Mouse (Mus musculus) neural tube, embryonic 14.5 days (tissue): Measurements from ENCODE around the gene Pex3. TPM values are rescaled to one million over a fixed set of nuclear protein-coding genes. Genes with fewer than 3 reads are reported as not detected.

ENCODE experiments used
- ATAC-seq: fragments of 200-750 bp; cut with Nextera tagmentation; 2 replicates; pipeline ENCODE4 v1.8.0; 2017; ENCODE audit warnings: low read depth, mild to moderate bottlenecking, moderate TSS enrichment, moderate library complexity
- H3K27ac ChIP-seq: fragments of 300-500 bp; sonication (generic); 2 replicates; pipeline ENCODE4 v1.5.1; 2014; ENCODE audit warnings: low read depth, mild to moderate bottlenecking, control low read depth, low read length, moderate library complexity, mixed read lengths
- H3K27me3 ChIP-seq: fragments of 300-500 bp; sonication (generic); 2 replicates; pipeline ENCODE4 v1.6.1; 2014; ENCODE audit warnings: low read length; ENCODE audit not compliant: control insufficient read depth, insufficient read depth
- H3K36me3 ChIP-seq: fragments of 300-500 bp; sonication (generic); 2 replicates; pipeline ENCODE4 v1.6.1; 2014; ENCODE audit warnings: low read length, mixed read lengths; ENCODE audit not compliant: control insufficient read depth, insufficient read depth
- H3K4me1 ChIP-seq: fragments of 300-500 bp; sonication (generic); 2 replicates; pipeline ENCODE4 v1.6.1; 2014; ENCODE audit warnings: low read length; ENCODE audit not compliant: control insufficient read depth, insufficient read depth
- H3K4me2 ChIP-seq: fragments of 300-500 bp; sonication (generic); 2 replicates; pipeline ENCODE4 v1.6.1; 2014; ENCODE audit warnings: mild to moderate bottlenecking, low read depth, low read length, control low read depth
- H3K4me3 ChIP-seq: fragments of 300-500 bp; sonication (generic); 2 replicates; pipeline ENCODE4 v1.5.1; 2014; ENCODE audit warnings: low read depth, low read length, control low read depth, mixed read lengths
- H3K9ac ChIP-seq: fragments of 300-500 bp; sonication (generic); replicated peaks from 2 replicates; pipeline ENCODE4 v1.6.1; 2014; ENCODE audit warnings: low read depth, mild to moderate bottlenecking, control low read depth, low read length, mixed read lengths
- H3K9me3 ChIP-seq: fragments of 300-500 bp; sonication (generic); 2 replicates; pipeline ENCODE4 v1.6.1; 2016; ENCODE audit warnings: low read length; ENCODE audit not compliant: control insufficient read depth
- WGBS: fragments of 180-500 bp; shearing (Covaris S2); extraction: QIAGEN DNeasy Blood & Tissue Kit; methylation state at CpG from one replicate; pipeline ENCODE4 v1.1.7; 2014; 5-methylcytosine and 5-hydroxymethylcytosine counted together
- polyA plus RNA-seq: library from polyadenylated mRNA; unstranded; fragments of >200 nt; fragmentation: Nextera tagmentation; extraction: Ambion mirVana; gene quantifications from 2 replicates; pipeline ENCODE4 v1.2.1, GENCODE M21; 2014

Pex3 gene
- polyA plus RNA-seq = 31.9 and 37.5 TPM in 2 replicates

DNA sequence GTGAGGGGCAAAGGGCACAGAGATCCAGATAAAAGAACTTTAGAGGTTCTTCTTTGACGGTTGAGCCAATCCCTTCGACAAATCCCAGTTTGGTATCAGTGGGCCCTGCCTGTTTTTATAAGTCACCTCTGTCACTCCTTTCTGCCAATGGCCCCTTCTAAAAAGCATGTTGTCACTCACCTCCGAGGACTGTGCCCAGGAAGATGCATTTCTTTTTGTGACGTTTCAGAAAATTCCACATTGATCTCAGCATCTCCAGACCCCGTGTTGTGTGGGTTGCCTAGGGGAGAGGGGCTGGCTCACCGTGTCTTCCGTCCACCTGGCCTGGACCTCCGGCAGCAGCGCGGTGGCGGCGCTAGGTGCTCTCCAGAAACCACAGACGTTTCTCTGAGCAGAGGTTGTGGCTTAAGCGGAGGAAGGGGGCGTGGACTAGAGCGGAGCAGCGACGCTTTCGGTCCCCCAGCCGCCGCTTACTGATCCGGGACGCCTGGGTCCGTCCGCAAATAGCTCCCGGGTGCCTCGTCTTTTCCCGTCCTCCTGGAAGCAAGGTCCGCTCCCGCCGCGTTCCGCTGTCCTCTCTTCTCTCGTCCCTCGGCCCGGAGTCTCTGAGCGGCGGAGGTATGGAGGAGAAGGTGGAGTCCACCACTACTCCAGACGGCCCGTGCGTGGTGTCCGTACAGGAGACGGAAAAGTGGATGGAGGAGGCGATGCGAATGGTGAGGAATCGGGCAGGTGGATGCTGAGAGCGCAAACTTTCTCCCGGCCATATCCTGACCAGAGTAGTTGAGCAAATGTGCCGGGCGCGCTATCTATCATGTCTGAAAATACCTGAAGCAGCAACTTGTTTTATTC, at the start of gene Pex3, which contains the start of gene Adat2:
Gene Pex3, minus strand, starts transcription at position 497 of the 852 bp plus-strand sequence.
Gene Adat2, plus strand, starts transcription at position 249 of the 852 bp plus-strand sequence.
- no peaks in the 10 kb centered on the region for H3K36me3 ChIP-seq
- peak; percentile 98 for ATAC-seq
- H3K4me1 ChIP-seq = no peaks in the 10 kb centered on the region
- peak within 1 kb of the TSS; percentile 67 for H3K9ac ChIP-seq
- peak within 1 kb of the TSS; percentile 53 for H3K4me3 ChIP-seq
- no peaks in the 10 kb centered on the region for H3K27me3 ChIP-seq
- H3K27ac ChIP-seq = peak within 1 kb of the TSS; percentile 23; the same call in 1 of the 2 replicates
- peak within 1 kb of the TSS; percentile 57 for H3K4me2 ChIP-seq
- H3K9me3 ChIP-seq = no peaks in the 10 kb centered on the region
- WGBS = under 1% methylated on average over 51 of the region's 51 CpGs

DNA sequence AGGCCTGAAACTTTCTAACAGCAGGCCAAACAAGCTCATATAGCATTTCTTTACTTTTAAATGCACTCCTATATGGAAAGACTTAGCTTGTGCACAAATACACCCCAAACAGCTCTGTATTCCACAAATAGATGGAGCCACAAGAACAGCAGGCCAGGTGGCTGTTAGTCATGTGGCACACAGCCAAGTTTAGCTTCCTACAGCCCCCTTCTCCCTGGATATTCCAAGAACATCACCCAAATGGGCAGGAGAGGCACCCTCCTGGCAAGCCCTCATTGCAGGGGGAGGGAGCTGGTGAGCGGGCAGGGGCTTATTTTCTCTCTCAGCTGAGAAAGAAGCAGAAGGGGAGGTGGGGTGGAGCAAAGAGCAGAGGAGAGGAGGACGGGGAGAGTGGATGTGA, 48.0 kb upstream of the Pex3 start:
- Histone ChIP-seq H3K9me3 (no peaks in the 10 kb centered on the region), H3K36me3 (no peaks in the 10 kb centered on the region), H3K9ac (no peak overlapping the region), H3K4me3 (no peak overlapping the region), H3K27ac (no peak overlapping the region), H3K4me1 (no peaks in the 10 kb centered on the region), H3K27me3 (no peaks in the 10 kb centered on the region), H3K4me2 (no peak overlapping the region)
- no peak for ATAC-seq
- whole genome bisulfite sequencing = 71% methylated on average over 2 of the region's 2 CpGs

DNA sequence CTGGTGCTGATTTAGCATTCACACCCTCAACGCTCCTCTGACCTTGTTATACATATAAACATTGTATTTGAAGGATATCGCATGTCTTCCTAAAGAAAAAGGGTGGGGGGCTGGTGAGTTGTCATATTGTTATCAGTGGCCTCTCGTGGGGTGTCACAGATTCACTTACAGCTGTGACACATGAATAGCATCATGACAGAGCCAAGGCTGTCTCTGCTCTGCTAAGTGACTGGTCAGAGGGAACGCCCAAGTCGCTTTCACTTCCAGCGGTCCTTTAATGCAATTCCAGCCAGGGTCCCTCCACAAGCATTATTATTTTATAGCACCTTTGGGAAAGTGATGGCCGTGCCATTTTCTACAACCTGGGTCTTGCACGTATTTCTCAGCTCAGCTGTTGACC, 44.5 kb upstream of the Pex3 start:
- H3K27me3 ChIP-seq = no peaks in the 10 kb centered on the region
- no peaks in the 10 kb centered on the region for H3K36me3 ChIP-seq
- H3K4me3 ChIP-seq = no peak overlapping the region
- ATAC-seq = peak; percentile 60; the same call in 1 of the 2 replicates
- H3K9me3 ChIP-seq = no peaks in the 10 kb centered on the region
- H3K4me2 ChIP-seq = no peak overlapping the region
- WGBS = 56% methylated on average over 8 of the region's 8 CpGs
- no peak overlapping the region for H3K9ac ChIP-seq
- H3K4me1 ChIP-seq = no peaks in the 10 kb centered on the region
- H3K27ac ChIP-seq = no peak overlapping the region

DNA sequence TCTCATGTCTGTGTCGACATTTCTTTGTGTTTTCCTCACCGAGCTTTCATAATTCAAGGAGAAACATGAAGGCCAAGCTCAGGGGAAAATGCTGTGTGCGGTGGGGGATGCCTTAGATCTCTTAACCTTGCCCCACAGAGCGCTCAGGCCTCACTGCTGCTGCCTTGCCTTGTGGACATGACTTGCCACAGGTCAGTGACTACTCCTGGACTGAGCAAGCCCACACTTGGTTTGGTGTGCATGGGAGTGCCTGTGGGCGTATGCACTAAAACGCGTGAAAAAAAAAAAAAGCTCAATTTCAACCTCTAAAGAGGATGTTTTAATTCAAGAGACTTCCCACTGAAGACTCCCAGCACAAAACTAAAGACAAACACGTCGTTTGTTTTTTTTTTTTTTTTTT, 43.9 kb upstream of the Pex3 start:
- WGBS = 75% methylated on average over 9 of the region's 9 CpGs
- Histone ChIP-seq H3K9me3 (no peaks in the 10 kb centered on the region), H3K36me3 (no peaks in the 10 kb centered on the region), H3K27ac (no peak overlapping the region), H3K4me2 (no peak overlapping the region), H3K4me3 (no peak overlapping the region), H3K27me3 (no peaks in the 10 kb centered on the region), H3K9ac (no peak overlapping the region), H3K4me1 (no peaks in the 10 kb centered on the region)
- no peak for ATAC-seq

DNA sequence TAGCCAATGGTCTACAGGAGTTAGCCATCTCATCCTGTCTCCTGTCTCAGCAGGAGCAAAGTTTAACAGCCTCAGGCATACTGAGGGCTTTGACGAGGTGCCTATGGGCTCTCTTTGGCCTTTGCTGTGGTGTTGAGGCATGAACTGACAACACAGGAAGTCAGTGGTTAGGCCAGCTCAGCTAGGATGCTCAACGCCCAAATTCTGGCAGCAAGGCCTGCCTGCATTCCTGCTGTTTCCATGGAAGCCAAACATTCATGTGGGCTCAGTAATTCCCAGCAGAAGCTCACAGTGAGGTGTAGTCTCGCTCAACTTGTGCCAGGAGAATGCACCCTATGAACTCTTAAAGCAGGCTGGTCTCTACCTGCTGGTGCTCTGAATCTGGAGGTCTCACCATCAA, 43.1 kb upstream of the Pex3 start:
- H3K27ac ChIP-seq = no peak overlapping the region
- 41% methylated on average over 3 of the region's 3 CpGs for WGBS
- H3K9me3 ChIP-seq = no peaks in the 10 kb centered on the region
- H3K36me3 ChIP-seq = no peaks in the 10 kb centered on the region
- H3K27me3 ChIP-seq = no peaks in the 10 kb centered on the region
- H3K4me2 ChIP-seq = no peak overlapping the region
- no peak overlapping the region for H3K9ac ChIP-seq
- H3K4me1 ChIP-seq = no peaks in the 10 kb centered on the region
- no peak overlapping the region for H3K4me3 ChIP-seq
- ATAC-seq = no peak

DNA sequence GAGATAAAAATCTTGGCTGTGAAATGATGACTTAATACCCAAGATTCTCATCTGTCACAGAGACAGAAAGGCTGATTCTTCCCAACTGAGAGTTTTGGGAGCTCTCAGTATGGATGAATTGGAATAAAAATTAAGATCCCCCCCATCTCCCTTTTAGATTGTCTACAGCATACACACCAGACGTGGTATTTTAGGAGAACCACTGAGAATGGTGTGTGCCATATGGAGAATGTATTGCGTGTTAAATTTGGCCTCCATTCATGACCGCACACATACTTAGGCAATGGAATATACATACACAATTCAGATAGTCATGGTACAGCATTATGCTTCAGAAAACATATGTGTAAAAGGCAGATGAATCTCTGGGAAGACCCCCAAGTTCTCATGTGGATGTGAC, 40.6 kb upstream of the Pex3 start:
- Histone ChIP-seq H3K9ac (no peak overlapping the region), H3K36me3 (no peaks in the 10 kb centered on the region), H3K4me2 (no peak overlapping the region), H3K4me1 (no peaks in the 10 kb centered on the region), H3K27me3 (no peaks in the 10 kb centered on the region), H3K27ac (no peak overlapping the region), H3K9me3 (no peaks in the 10 kb centered on the region), H3K4me3 (no peak overlapping the region)
- 89% methylated on average over 3 of the region's 3 CpGs for WGBS
- no peak for ATAC-seq

DNA sequence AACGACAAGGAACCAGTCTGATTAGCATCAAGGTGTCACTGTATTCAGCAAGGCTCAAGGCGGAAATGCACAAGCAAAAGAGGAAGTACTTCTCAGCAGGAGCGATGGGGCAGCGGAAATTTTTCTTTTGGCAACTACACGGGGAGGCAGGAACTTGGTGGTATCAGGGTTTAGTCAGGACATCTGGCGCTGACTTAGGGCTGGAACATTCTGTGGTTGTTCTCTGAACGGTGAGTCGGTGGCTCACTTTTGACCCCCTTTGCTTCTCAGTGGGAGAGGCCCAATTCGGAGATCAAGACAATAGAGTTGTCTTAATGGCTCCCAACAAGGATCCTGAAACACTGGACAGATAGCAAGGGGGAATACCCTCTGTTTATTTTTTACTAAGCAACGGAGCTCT, 39.3 kb upstream of the Pex3 start:
- ATAC-seq = no peak
- WGBS = 86% methylated on average over 10 of the region's 10 CpGs
- Histone ChIP-seq H3K4me3 (no peak overlapping the region), H3K27ac (no peak overlapping the region), H3K27me3 (no peaks in the 10 kb centered on the region), H3K4me1 (no peaks in the 10 kb centered on the region), H3K4me2 (no peak overlapping the region), H3K36me3 (no peaks in the 10 kb centered on the region), H3K9me3 (no peaks in the 10 kb centered on the region), H3K9ac (no peak overlapping the region)

DNA sequence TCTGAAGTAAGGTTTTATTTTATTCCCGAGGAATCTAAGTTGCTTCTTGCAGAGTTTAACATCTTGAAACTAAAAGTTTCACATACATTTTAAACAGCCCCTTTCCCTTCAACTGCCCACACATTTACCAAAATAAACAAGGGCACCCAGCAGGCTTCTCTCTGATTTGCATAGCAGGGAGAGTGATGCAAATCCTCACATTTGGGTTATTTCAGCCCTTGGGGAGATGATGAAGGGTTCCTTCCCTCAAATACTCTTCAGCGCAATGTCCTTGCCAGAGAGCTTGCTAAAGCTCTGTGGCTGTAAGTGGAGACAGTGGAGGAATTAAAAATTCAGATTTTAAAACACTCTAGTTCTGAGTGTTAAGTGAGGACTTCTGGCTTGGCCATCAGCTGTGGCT, 35.0 kb upstream of the Pex3 start:
- Histone ChIP-seq H3K9me3 (no peaks in the 10 kb centered on the region), H3K27ac (no peak overlapping the region), H3K4me1 (no peaks in the 10 kb centered on the region), H3K9ac (no peak overlapping the region), H3K4me3 (no peak overlapping the region), H3K27me3 (no peaks in the 10 kb centered on the region), H3K36me3 (no peaks in the 10 kb centered on the region), H3K4me2 (no peak overlapping the region)
- whole genome bisulfite sequencing = 87% methylated on average over 2 of the region's 2 CpGs
- no peak for ATAC-seq

DNA sequence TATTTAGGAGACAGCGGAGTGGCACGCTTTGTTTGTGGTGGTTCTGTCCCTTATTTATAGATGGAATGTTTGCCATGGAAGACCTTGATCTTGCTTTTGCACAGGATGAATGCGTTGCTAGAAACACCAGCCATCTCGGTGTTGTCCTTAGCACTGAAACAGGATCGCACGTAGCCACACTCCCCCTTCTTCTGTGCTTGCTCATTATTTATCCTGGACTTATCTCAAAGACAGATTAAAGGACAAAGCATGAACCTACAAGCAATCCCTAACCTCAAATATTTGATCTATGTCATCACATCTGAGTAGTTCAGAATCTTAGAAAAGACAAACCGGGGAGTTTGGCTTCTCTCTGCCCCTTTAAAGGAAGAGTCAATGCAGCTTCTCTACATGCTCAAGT, 24.2 kb upstream of the Pex3 start:
- H3K4me3 ChIP-seq = no peak overlapping the region
- no peak overlapping the region for H3K9ac ChIP-seq
- H3K36me3 ChIP-seq = no peaks in the 10 kb centered on the region
- no peaks in the 10 kb centered on the region for H3K27me3 ChIP-seq
- no peaks in the 10 kb centered on the region for H3K4me1 ChIP-seq
- no peaks in the 10 kb centered on the region for H3K9me3 ChIP-seq
- no peak for ATAC-seq
- H3K27ac ChIP-seq = no peak overlapping the region
- 89% methylated on average over 7 of the region's 7 CpGs for WGBS
- H3K4me2 ChIP-seq = no peak overlapping the region
